Mouse (Mus musculus): ENCODE data around the gene Meis2. TPM values are rescaled to one million over a fixed set of nuclear protein-coding genes. Genes with fewer than 3 reads are reported as not detected.
A peak's percentile ranks its signal among the peaks of the same experiment; 100 is the strongest.

Meis2 gene
- total RNA-seq, 2 experiments from 2014 or later: 80.8 to 89.3 TPM

GRCm38 (mm10) chr2:116070614-116071425 lies 5.2 kb upstream of the Meis2 start:
- DNase-seq (ENCODE audit: low spot score in 2 of 2): no peak
- intact Hi-C loops (cut with DNase I): loop anchor here (2.0 to 10.0 kb wide), 5 partner anchors 214 to 1449 kb away; partner anchors contain the start of gene BC052040

- intact Hi-C loops (cut with DNase I): loop anchor here (2.0 to 10.0 kb wide), 5 partner anchors 213 to 1447 kb away; partner anchors contain the start of gene BC052040
Measured at GRCm38 (mm10) chr2:116069451-116070225, 4.0 kb upstream of the Meis2 start.

GRCm38 (mm10) chr2:116068901-116069300 lies 3.3 kb upstream of the Meis2 start:
- intact Hi-C loops (cut with DNase I): no loop called here
- DNase-seq (ENCODE audit: low spot score in 2 of 2): no peak

More at GRCm38 (mm10) chr2:116069451-116070225, 4.0 kb upstream of the Meis2 start:
- no peak for DNase-seq (ENCODE audit: low spot score in 2 of 2)

DNA sequence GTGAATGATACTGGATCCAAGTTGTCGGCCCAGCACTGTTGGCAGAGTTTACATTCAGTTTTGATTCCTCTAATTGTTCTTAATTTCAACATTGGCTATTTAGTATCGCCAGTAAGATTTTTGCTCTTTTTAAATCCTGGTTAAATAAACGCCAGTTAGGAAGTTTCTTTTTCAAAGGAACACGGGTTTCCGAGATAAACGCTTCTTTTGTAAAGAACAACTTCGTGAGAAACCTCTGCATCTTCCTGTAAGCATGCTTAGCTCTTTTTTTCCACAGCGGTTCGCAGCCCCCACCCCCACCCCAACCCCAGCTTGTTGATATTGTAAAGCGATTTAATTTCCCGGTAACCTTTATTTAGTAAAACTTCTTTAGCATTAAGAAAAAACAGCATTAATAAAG lies 2.8 kb upstream of the Meis2 start:
- DNase-seq (ENCODE audit: low spot score in 2 of 2): no peak
- intact Hi-C loops (cut with DNase I): no loop called here

GRCm38 (mm10) chr2:116067711-116068110 lies 2.1 kb upstream of the Meis2 start:
- no peak for DNase-seq (ENCODE audit: low spot score in 2 of 2)
- intact Hi-C loops (cut with DNase I): no loop called here

- intact Hi-C loops (cut with DNase I): no loop called here
Measured at GRCm38 (mm10) chr2:116067065-116067497, 1.4 kb upstream of the Meis2 start.

GRCm38 (mm10) chr2:116066057-116066941 lies 660 bp upstream of the Meis2 start:
- peak in 1 of 2 experiments; percentile 62 for DNase-seq (ENCODE audit: low spot score in 2 of 2)
- intact Hi-C loops (cut with DNase I): no loop called here

More at GRCm38 (mm10) chr2:116067065-116067497, 1.4 kb upstream of the Meis2 start:
- peak; percentile 67 to 75 for DNase-seq (ENCODE audit: low spot score in 2 of 2)

DNA sequence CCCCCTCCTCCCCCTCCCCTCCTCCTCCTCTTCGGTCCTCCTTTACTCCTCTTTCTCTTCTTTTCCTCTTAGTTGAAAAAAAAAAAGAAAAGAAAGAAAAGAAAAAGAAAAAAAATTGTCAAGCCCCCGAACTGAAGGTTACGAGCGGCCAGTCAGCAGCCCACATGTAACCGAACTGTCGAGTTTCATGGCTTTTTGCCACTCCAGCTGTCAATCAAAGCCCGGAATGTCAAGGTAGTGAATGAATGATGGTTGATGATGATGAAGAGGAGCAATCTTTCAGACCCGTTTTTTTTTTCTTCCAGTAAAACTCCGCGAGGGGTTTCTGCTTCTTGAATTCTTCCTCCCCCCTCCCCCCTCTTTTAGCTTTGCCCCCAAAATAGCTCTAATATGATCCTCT lies 582 bp downstream of the Meis2 start:
- intact Hi-C loops (cut with DNase I): no loop called here
- DNase-seq (ENCODE audit: low spot score in 2 of 2): no peak

- no peak for DNase-seq (ENCODE audit: low spot score in 2 of 2)
Measured at GRCm38 (mm10) chr2:116064521-116064920, 1.1 kb downstream of the Meis2 start.

GRCm38 (mm10) chr2:116063819-116064293 lies 1.8 kb downstream of the Meis2 start:
- no peak for DNase-seq (ENCODE audit: low spot score in 2 of 2)
- intact Hi-C loops (cut with DNase I): loop anchor here (2.0 kb wide), 1 partner anchor 551 kb away; no protein-coding TSS in a partner anchor

More at GRCm38 (mm10) chr2:116064521-116064920, 1.1 kb downstream of the Meis2 start:
- intact Hi-C loops (cut with DNase I): no loop called here

DNA sequence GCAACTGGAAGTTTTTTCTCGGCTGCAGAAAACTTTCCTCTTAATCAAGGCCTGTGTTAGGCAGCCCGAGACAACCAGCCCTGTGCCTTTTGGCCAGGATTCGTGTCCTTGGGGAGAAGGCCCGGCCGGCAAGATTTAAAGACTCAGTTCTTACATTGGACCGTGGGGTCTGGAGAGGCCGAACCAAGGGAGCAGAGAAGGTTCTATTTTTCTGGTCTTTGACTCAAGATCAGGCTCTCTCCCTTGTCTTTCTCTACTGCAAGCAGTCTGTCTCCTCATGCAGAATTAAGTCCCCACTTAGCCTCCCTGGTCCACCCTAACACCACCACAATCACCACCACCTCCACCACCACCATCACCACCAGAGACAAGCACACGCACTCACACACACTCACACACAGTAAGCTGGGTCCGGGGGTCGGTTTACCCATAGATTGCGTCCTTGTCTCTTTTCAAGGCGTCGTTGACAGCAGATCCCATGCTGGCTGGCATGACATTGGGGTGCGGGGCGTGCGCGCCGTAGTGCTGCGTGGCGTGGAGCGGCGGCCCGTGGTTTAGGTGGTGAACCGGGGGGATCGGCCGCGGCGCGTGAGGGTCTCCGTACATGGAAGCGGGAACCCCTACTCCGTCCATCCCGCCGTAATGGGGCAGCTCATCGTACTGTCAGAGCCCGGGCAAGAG lies 2.7 kb downstream of the Meis2 start:
- intact Hi-C loops (cut with DNase I): loop anchor here (2.0 kb wide), 1 partner anchor 550 kb away; no protein-coding TSS in a partner anchor
- no peak for DNase-seq (ENCODE audit: low spot score in 2 of 2)

DNA sequence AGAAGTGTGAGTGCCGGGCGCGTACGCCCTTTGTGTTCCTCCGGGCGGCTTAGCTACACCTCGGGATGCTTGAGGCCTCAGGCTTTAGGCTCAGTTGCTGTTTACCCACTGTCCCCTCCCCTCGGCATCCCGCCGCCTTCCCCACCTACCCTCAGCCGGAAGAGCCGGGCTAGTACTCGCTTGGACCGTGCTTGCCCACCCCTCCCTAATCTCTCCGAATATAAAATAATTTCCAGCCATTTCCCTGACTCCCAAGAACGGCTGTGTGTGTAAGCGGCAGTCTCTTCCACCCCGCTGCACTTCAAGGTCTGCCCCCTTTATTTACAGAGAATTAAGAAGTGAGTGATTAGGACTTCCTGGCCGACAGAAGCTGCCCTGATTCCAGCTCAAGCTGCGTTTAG lies 3.4 kb downstream of the Meis2 start:
- DNase-seq (ENCODE audit: low spot score in 2 of 2): no peak
- intact Hi-C loops (cut with DNase I): loop anchor here (2.0 kb wide), 1 partner anchor 549 kb away; no protein-coding TSS in a partner anchor

DNA sequence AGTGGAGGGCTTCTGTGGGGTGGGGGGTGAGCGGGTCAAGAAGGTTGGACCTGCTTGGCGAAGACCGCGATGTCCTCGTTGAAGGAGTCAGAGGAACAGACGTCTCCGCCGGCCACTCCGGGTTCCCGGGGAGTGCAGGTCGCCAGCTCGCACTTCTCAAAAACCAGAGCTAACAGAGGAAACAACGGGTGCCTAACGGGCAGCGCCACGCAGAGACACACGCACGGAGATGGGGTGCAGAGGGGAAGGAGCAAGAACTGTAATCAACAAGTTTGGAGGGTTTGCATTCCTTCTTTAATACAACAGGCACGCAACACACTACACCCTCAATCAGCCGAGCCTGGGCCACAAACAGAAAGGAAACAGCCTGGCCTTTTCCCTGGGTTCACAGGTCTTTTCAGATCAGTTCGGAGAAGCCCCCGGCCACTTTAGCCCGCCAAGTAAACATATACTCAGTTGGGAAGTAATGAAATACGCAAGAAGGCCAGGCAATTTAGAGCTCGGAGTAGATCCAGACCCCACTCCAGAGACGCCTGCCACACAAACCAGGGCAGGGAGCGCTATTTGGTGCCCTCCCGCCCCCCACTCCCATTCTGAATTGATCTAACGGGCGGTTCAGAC lies 4.1 kb downstream of the Meis2 start:
- intact Hi-C loops (cut with DNase I): loop anchor here (2.0 kb wide), 1 partner anchor 549 kb away; no protein-coding TSS in a partner anchor
- no peak for DNase-seq (ENCODE audit: low spot score in 2 of 2)

DNA sequence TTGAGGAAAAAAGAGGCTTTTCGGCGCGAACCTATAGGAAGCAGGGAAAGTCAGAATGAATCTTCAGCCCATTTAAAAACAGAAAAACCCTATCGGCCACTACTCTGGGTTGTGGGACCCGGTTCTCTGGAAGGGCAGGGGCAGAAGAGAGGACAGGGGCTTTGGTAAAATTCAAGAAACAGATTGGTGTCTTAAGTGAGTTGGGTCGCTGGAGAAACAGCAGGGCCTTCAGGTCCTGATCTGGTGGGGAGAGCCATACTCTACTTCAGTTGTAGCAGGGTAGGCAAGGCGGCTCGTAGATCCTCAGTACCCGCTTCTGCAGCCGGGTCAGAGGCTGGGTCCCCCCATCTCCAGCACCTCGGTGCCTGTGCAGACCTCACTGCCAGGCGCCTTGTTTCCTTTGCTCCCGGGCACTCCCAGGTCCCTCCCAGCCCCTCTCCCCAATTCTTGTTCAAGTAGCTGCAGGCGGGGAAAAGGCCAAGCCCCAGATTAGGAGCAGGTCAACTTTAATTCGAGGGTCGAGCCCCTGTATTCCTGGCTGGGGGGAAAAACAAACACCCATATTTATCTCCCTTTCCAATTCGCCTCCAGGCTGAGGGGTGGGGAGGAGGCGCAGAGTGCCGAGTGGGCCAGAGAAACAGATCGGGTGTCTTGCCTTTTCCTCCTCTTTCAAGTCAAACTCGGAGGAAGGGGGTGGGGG lies 4.8 kb downstream of the Meis2 start:
- intact Hi-C loops (cut with DNase I): no loop called here
- no peak for DNase-seq (ENCODE audit: low spot score in 2 of 2)

DNA sequence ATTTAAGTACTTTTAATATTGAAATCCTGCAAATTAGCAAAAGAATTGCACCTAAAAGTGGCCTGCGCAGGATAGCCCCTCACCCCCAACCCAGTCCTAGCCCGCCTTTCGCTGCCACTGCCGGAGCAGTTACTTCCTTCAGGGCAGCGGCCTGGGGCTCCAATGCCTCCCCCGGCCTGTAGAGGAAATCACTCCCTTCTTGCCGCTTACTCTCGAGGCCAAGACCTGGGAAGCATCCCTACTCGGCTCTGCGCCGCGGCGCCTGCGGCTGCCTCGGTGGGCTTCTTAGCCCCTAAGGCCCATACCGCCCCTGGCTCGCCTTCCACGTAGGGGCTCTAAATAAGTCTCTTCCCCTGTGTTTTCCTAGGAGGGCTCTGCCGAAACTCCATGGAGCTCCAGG lies 5.4 kb downstream of the Meis2 start:
- intact Hi-C loops (cut with DNase I): no loop called here
- DNase-seq (ENCODE audit: low spot score in 2 of 2): no peak

DNA sequence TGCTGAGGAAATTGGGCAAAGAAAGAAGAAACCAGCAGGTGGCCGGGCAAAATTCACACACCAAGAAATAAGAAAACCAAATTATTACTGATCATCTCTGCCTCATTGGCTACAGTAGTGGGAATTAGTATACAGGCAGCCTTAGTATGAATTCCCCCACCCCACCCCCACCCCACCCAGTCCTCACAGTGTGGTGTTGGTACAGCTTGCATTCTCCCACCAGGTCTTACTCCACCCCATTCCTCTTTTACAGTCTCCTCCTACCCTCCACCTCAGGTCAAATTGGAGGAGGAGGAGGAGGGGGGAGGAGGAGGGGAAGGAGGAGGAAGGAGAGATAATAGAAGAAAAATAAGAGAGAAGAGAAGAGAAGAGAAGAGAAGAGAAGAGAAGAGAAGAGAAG lies 6.0 kb downstream of the Meis2 start:
- intact Hi-C loops (cut with DNase I): no loop called here
- DNase-seq (ENCODE audit: low spot score in 2 of 2): no peak

- intact Hi-C loops (cut with DNase I): no loop called here
- no peak for DNase-seq (ENCODE audit: low spot score in 2 of 2)
Measured at GRCm38 (mm10) chr2:116059066-116059465, 6.6 kb downstream of the Meis2 start.
